ENCODE assay signal across 8 mouse cellular contexts in the genomic region with DNA sequence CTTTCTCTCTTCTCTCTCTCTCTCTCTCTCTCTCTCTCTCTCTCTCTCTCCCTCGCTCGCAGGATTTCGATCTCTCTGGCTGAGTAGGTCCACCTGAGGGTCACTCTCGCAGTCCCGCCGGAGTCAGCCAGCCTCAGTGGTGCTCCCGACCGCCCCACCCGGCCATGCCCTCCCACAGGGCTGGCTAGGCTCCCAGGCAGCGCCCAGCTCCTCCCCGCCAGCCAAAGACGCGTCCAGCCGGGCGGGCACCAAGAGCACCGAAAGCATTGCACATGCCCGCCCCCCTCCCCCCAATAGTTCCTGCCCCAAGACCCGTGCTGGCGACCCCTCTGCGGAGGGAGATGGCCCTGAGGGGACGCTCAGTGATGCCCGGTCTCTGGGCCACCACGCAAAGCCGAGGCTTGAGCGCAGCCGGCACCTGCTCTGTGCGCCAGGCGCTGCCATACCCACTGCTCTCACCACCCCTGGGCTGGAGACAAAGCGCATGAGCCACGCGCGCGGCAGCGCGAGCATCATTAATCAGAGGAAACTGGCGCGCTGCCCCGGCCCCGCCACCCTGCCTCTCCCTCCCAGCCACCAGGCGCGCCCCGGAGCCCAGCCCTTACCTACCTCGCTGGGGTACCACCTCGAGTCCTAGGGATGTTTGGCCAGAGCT. TPM values are rescaled to one million over a fixed set of nuclear protein-coding genes. Genes with fewer than 3 reads are reported as not detected.
DNase-seq lines count a peak whose midpoint lies in the region; ATAC-seq and TF ChIP-seq lines count a peak whose summit lies in the region.
"Had no signal": no experiment of that assay in that cellular context is flagged by ENCODE, and none has a peak within 500 bp of the region (broad histone marks: within the 10 kb centered on the region; RNA-seq: fewer than 3 reads in every experiment).

No protein-coding gene starts in this region.

- peak overlapping the region; percentile 93 for H3K4me2 ChIP-seq in heart, embryonic 15.5 days
- H3K4me2 ChIP-seq in midbrain, postnatal 0 days (ENCODE audit: low read depth, low read length, poor library complexity, severe bottlenecking), result peak overlapping the region; percentile 85

- TF ChIP-seq CTCF in midbrain, postnatal 0 days (IDR thresholded peaks at IDR 0.05), result peak; percentile 29; the same call in 1 of the 2 replicates

- no peak overlapping the region for H3K27ac ChIP-seq in heart, embryonic 15.5 days
- H3K27ac ChIP-seq in midbrain, postnatal 0 days (ENCODE audit: low read depth, low read length), result peak overlapping the region; percentile 96

- intact Hi-C loops in left cerebral cortex, postnatal 25 days (cut with DNase I), result loop anchor here (5.0 to 10.0 kb wide), 5 partner anchors 92 to 1400 kb away; no protein-coding TSS in a partner anchor

- peaks cover 53% of the 10 kb centered on the region for H3K27me3 ChIP-seq in heart, embryonic 15.5 days
- H3K27me3 ChIP-seq in midbrain, postnatal 0 days (ENCODE audit: insufficient read depth, low read length), result no peaks in the 10 kb centered on the region

- peak; percentile 73 for ATAC-seq in heart, embryonic 15.5 days (replicated peaks; ENCODE audit: insufficient number of reproducible peaks, insufficient read depth, low FRiP score, low read depth)
- ATAC-seq in midbrain, postnatal 0 days (ENCODE audit: low FRiP score), result peak; percentile 83

- peaks cover 15% of the 10 kb centered on the region for H3K4me1 ChIP-seq in heart, embryonic 15.5 days (replicated peaks)
- no peaks in the 10 kb centered on the region for H3K4me1 ChIP-seq in midbrain, postnatal 0 days (ENCODE audit: insufficient read depth, low read length)

- peak overlapping the region; percentile 49 for H3K4me3 ChIP-seq in heart, embryonic 15.5 days
- peak overlapping the region; percentile 73 for H3K4me3 ChIP-seq in midbrain, postnatal 0 days (ENCODE audit: low read depth, low read length)
- H3K4me3 ChIP-seq: erythroblast, embryonic 14.5 days had no signal

- H3K36me3 ChIP-seq in heart, embryonic 15.5 days, result no peaks in the 10 kb centered on the region
- no peaks in the 10 kb centered on the region for H3K36me3 ChIP-seq in midbrain, postnatal 0 days (ENCODE audit: insufficient read depth, low read length)

- peak; percentile 15 for DNase-seq in ES-CJ7 (ENCODE audit: low read depth, low spot score)
- peak; percentile 18 to 53 for DNase-seq in adrenal gland, adult (ENCODE audit: inconsistent age in 2 of 2, low spot score in 1 of 2)
- DNase-seq in embryo, embryonic 9.5 days (ENCODE audit: extremely low spot score), result peak; percentile 42
- DNase-seq in left cerebral cortex, postnatal 25 days (ENCODE audit: low spot score in 2 of 2), result peak; percentile 76 to 77
- peak; percentile 86 for DNase-seq in midbrain, postnatal 0 days (ENCODE audit: low spot score)
- peak; percentile 77 for DNase-seq in thymus, postnatal 14 days

- no peaks in the 10 kb centered on the region for H3K9me3 ChIP-seq in heart, embryonic 15.5 days (replicated peaks)
- no peaks in the 10 kb centered on the region for H3K9me3 ChIP-seq in midbrain, postnatal 0 days (ENCODE audit: low read length)

- H3K9ac ChIP-seq in heart, embryonic 15.5 days, result peak overlapping the region; percentile 4; the same call in 1 of the 2 replicates
- H3K9ac ChIP-seq in midbrain, postnatal 0 days (replicated peaks; ENCODE audit: low read length, poor library complexity, severe bottlenecking), result peak overlapping the region; percentile 94

- WGBS in heart, embryonic 15.5 days, result under 1% methylated on average over 44 of the region's 44 CpGs
- under 1% methylated on average over 43 of the region's 44 CpGs for WGBS in midbrain, postnatal 0 days

RNA-seq across cellular contexts. Expression of gene Arpp21, which starts 0.6 kb away (rescaled TPM):
- 3.2 and 15.5 TPM in 2 replicates for polyA plus RNA-seq in heart, embryonic 15.5 days (2015; fragmentation: Nextera tagmentation; extraction: Ambion mirVana)
- total RNA-seq in left cerebral cortex, postnatal 25 days (2021), result 100 to 1,000 TPM; 805 to 898 TPM
- total RNA-seq in midbrain, postnatal 0 days (2014; rRNA removed), result 89.5 and 91.3 TPM in 2 replicates
- 56.3 and 58.5 TPM in 2 replicates for polyA plus RNA-seq in midbrain, postnatal 0 days (2015; fragmentation: Nextera tagmentation; extraction: Ambion mirVana)

Comparison
In these comparisons a context has a peak if more than half of its experiments do, and no peak if none do; other contexts are left out.
1. DNase-seq: peak in every context shown above with its lines; median percentile 86 in midbrain, postnatal 0 days; 77 in thymus, postnatal 14 days; 76 in left cerebral cortex, postnatal 25 days; 42 in embryo, embryonic 9.5 days; 36 in adrenal gland, adult; 15 in ES-CJ7.